Mouse (Mus musculus): ENCODE measurements around the gene Gm49366.
"Not testable (repeated sequence)": the region's sequence is repeated elsewhere in the genome, so short reads cannot be mapped to it uniquely, and the experiment has no call there.

Gene Gm49366

DNA sequence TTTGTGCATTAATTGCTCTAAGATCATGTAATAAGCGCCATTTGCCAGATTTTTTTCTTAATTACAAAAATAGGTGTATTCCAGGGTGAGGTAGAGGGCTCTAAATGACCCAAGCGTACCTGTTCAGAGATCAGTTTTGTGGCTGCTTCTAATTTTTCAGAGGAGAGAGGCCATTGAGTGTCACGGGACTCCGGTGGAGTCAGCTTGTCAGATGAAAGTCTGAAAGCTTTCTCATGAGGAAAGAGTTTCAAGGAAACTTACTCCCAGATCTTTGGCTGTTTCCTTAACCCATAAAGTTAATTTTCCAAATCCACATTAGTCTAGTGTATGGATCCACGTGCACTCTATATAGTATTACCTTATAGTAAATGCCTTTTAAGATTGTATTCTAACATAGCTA is 55.9 kb downstream of the Gm49366 start:
- DNase-seq: not testable (repeated sequence)

DNA sequence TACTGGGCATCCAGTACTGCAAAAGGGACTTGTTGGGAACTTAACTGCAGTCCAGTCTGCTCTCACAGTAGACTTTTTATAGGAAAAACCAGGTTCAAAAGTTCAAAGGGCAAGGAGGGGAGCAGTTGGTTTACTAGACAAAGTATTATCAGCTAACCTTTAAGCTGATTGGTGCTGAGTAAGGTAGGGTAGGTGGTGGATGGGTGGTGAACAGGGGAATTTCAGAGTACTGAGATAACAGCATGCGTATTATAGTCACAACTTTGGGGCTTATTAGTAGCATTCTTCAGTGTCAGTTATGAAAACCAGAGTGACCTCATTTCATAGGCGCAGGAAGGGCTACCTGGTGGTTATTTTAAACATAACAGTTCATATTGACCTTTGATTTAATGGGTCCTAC is 60.9 kb downstream of the Gm49366 start:
- DNase-seq: no peak

- no peak for DNase-seq
Measured at GRCm38 (mm10) chr12:84100071-84100470, 61.3 kb downstream of the Gm49366 start.

DNA sequence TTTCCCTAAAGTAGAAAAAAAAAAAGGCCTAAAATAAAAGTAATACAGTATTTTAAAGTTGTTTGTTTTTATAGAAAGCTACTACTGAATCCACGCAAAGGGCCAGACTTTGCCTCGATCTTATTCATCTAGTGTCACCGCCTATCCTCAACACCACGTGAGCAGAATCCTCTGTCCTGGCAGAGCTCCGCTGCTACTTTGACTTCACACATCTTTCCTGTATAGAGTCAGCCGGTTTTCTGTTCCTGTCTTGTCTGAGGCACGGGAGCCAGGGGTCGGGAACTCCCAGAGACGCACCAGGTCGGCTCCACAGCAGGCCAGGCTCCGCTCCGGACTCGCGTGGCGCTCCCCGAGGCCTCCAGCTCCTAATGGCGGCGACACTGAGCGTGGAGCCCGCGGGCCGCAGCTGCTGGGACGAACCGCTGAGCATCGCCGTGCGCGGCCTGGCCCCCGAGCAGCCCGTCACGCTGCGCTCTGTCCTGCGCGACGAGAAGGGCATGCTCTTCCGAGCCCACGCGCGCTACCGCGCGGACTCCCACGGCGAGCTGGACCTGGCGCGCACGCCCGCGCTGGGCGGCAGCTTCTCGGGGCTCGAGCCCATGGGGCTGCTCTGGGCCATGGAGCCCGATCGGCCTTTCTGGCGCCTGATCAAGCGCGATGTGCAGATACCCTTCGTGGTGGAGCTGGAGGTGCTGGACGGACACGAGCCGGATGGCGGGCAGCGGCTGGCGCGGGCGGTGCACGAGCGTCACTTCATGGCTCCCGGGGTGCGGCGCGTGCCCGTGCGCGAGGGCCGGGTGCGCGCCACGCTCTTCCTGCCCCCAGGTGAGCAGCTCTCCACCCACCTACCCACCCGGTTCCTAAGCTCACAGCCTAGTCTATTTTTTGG is 62.1 kb downstream of the Gm49366 start, which contains the start of gene Acot6:
TSS of gene Acot6 (plus strand) at position 51 of the 889 bp plus-strand sequence.
- peak; percentile 48 for DNase-seq

GRCm38 (mm10) chr12:84101493-84101845 is 62.7 kb downstream of the Gm49366 start:
- DNase-seq: no peak

DNA sequence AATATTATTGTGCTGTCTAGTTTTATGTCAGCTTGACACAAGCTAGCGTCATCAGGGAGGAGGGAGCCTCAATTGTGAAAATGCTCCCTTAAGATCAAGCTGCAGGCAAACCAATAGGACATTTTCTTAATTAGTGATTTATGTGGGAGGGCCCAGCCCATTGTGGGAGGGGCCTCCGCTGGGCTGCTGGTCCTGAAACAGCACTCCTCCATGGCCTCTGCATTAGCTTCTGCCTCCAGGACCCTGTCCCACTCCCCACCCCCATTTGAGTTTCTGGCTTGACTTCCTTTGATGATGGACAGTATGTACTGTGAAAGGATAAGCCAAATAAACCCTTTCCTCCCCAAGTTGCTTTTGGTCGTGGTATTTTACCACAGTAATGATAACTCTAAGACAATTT is 68.3 kb downstream of the Gm49366 start:
- DNase-seq: no peak

DNA sequence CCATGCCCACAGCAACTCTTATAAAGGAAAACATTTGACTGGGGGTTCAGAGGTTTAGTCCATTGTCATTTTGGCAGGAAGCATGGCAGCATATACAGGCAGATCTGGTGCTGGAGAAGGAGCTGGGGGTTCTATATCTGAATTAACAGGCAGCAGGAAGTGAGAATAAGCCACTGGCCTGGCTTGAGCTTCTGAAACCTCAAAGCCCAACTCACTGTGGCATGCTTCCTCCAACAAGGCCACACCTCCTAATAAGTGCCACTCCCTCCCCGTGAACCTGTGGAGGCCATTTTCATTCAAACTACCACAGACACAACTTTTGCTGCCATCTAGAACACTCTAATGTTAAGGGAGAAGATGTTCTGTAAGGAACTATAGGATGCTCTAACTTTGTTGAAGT is 69.0 kb downstream of the Gm49366 start:
- DNase-seq: no peak
